Mouse (Mus musculus) bone marrow, adult 2 months (tissue): Measurements from ENCODE around the gene Syvn1. TPM values are rescaled to one million over a fixed set of nuclear protein-coding genes. Genes with fewer than 3 reads are reported as not detected.
"Not testable (repeated sequence)": the region's sequence is repeated elsewhere in the genome, so short reads cannot be mapped to it uniquely, and the experiment has no call there.

Experiments used
- H3K27ac ChIP-seq: fragments of 200-500 bp; 2 replicates; pipeline ENCODE4 v1.5.1; 2012; ENCODE audit warnings: low read depth, mild to moderate bottlenecking, control low read depth, inconsistent platforms, low read length; ENCODE audit not compliant: control insufficient read depth, poor library complexity, insufficient read depth
- H3K4me1 ChIP-seq: fragments of 200-500 bp; 2 replicates; pipeline ENCODE4 v1.6.1; 2011; ENCODE audit warnings: low read length; ENCODE audit not compliant: control insufficient read depth, insufficient read depth
- H3K4me3 ChIP-seq: fragments of 200-500 bp; replicated peaks from 2 replicates; pipeline ENCODE3; 2011; ENCODE audit warnings: mild to moderate bottlenecking, low read depth, low read length, control low read depth; ENCODE audit not compliant: control insufficient read depth
- CTCF ChIP-seq: fragments of 200-500 bp; IDR thresholded peaks from 2 replicates; pipeline ENCODE4 v1.5.1; 2011; ENCODE audit warnings: low read length, control low read depth; ENCODE audit not compliant: control insufficient read depth, insufficient read depth
- POLR2A ChIP-seq: fragments of 200-500 bp; IDR thresholded peaks from 2 replicates; pipeline ENCODE4 v1.6.1; 2011; ENCODE audit warnings: low read depth, mild to moderate bottlenecking, control low read depth, low read length, borderline replicate concordance; ENCODE audit not compliant: control insufficient read depth
- WGBS: fragments of 180-500 bp; shearing (Covaris S2); methylation state at CpG from one replicate; pipeline ENCODE4 v1.1.7; 2018; 5-methylcytosine and 5-hydroxymethylcytosine counted together
- polyA plus RNA-seq: library from polyadenylated mRNA; stranded (reverse); fragments of >200 nt; gene quantifications from 2 replicates; pipeline ENCODE4 v1.2.4, GENCODE M21; 2011; ENCODE audit warnings: low replicate concordance; ENCODE audit not compliant: missing spikeins, insufficient read depth, insufficient read length

Gene Syvn1
- polyA plus RNA-seq, 1 experiment: 58.5 TPM

GRCm38 (mm10) chr19:6030520-6031280 lies 15.7 kb upstream of the Syvn1 start:
- H3K4me3 ChIP-seq: no peak overlapping the region
- no peak overlapping the region for H3K27ac ChIP-seq
- H3K4me1 ChIP-seq: 0 out of 2 replicates have a peak, but pooled peaks cover under 1% of the 10 kb centered on the region
- no peak for TF ChIP-seq CTCF
- TF ChIP-seq POLR2A: no peak
- 73% methylated on average over 14 of the region's 14 CpGs for WGBS

- Histone ChIP-seq H3K27ac (no peak overlapping the region), H3K4me1 (peaks cover 1% of the 10 kb centered on the region; the same call in 1 of the 2 replicates), H3K4me3 (no peak overlapping the region)
- TF ChIP-seq CTCF: no peak
- no peak for TF ChIP-seq POLR2A
- 34% methylated on average over 9 of the region's 9 CpGs for WGBS
These were observed 10.3 kb upstream of the Syvn1 start for GRCm38 (mm10) chr19:6035966-6036585.

GRCm38 (mm10) chr19:6037695-6038094 lies 8.7 kb upstream of the Syvn1 start:
- peaks cover 1% of the 10 kb centered on the region; the same call in 1 of the 2 replicates for H3K4me1 ChIP-seq
- no peak overlapping the region for H3K27ac ChIP-seq
- no peak for TF ChIP-seq CTCF
- TF ChIP-seq POLR2A: no peak
- no peak overlapping the region for H3K4me3 ChIP-seq

- no peak overlapping the region for H3K27ac ChIP-seq
- no peak overlapping the region for H3K4me3 ChIP-seq
- WGBS: 50% methylated on average over 7 of the region's 7 CpGs
- no peak for TF ChIP-seq CTCF
- TF ChIP-seq POLR2A: no peak
- peaks cover 1% of the 10 kb centered on the region; the same call in 1 of the 2 replicates for H3K4me1 ChIP-seq
These were observed 8.1 kb upstream of the Syvn1 start for GRCm38 (mm10) chr19:6038326-6038725.

GRCm38 (mm10) chr19:6040002-6040401 lies 6.4 kb upstream of the Syvn1 start:
- TF ChIP-seq POLR2A (no peak), CTCF (no peak)
- H3K27ac ChIP-seq: no peak overlapping the region

GRCm38 (mm10) chr19:6042293-6042692 lies 4.1 kb upstream of the Syvn1 start:
- Histone ChIP-seq H3K4me3 (no peak overlapping the region), H3K4me1 (peaks cover 2% of the 10 kb centered on the region; the same call in 1 of the 2 replicates), H3K27ac (no peak overlapping the region)
- TF ChIP-seq CTCF: no peak
- no peak for TF ChIP-seq POLR2A
- 80% methylated on average over 9 of the region's 9 CpGs for WGBS

More at GRCm38 (mm10) chr19:6040002-6040401, 6.4 kb upstream of the Syvn1 start:
- Histone ChIP-seq H3K4me1 (peaks cover 1% of the 10 kb centered on the region; the same call in 1 of the 2 replicates), H3K4me3 (no peak overlapping the region)

- 25% methylated on average over 4 of the region's 4 CpGs for WGBS
- not testable (repeated sequence) for H3K4me1 ChIP-seq, H3K4me3 ChIP-seq, H3K27ac ChIP-seq
These were observed 2.3 kb upstream of the Syvn1 start for GRCm38 (mm10) chr19:6044102-6044501.

GRCm38 (mm10) chr19:6045366-6046293 lies 746 bp upstream of the Syvn1 start:
- WGBS: 6% methylated on average over 20 of the region's 20 CpGs
- H3K27ac ChIP-seq: peak overlapping the region; percentile 99
- TF ChIP-seq POLR2A: no peak
- TF ChIP-seq CTCF: no peak
- peaks cover 8% of the 10 kb centered on the region for H3K4me1 ChIP-seq
- H3K4me3 ChIP-seq: peak overlapping the region; percentile 78
